Mouse (Mus musculus) forebrain, embryonic 12.5 days (tissue): ENCODE results near the gene Inhbc. TPM values are rescaled to one million over a fixed set of nuclear protein-coding genes. Genes with fewer than 3 reads are reported as not detected.
"Not testable (repeated sequence)": the region's sequence is repeated elsewhere in the genome, so short reads cannot be mapped to it uniquely, and the experiment has no call there.

Source experiments
- ATAC-seq: fragments of 200-750 bp; cut with Nextera tagmentation; 2 replicates; pipeline ENCODE4 v1.8.0; 2017; ENCODE audit warnings: moderate TSS enrichment; ENCODE audit not compliant: low FRiP score
- H3K27ac ChIP-seq: fragments of 300-500 bp; sonication (generic); 2 replicates; pipeline ENCODE4 v1.5.1; 2016; ENCODE audit warnings: mild to moderate bottlenecking
- H3K27me3 ChIP-seq: fragments of 300-500 bp; sonication (generic); 2 replicates; pipeline ENCODE4 v1.6.1; 2016; ENCODE audit warnings: mild to moderate bottlenecking
- H3K36me3 ChIP-seq: fragments of 300-500 bp; sonication (generic); replicated peaks from 2 replicates; pipeline ENCODE4 v1.6.1; 2016; ENCODE audit warnings: mild to moderate bottlenecking
- H3K4me1 ChIP-seq: fragments of 300-500 bp; sonication (generic); 2 replicates; pipeline ENCODE4 v1.6.1; 2016
- H3K4me2 ChIP-seq: fragments of 300-500 bp; sonication (generic); 2 replicates; pipeline ENCODE4 v1.6.1; 2016; ENCODE audit warnings: mild to moderate bottlenecking, moderate library complexity
- H3K4me3 ChIP-seq: fragments of 300-500 bp; sonication (generic); replicated peaks from 2 replicates; pipeline ENCODE4 v1.5.1; 2016; ENCODE audit warnings: mild to moderate bottlenecking
- H3K9ac ChIP-seq: fragments of 300-500 bp; sonication (generic); 2 replicates; pipeline ENCODE4 v1.6.1; 2016; ENCODE audit warnings: mild to moderate bottlenecking
- H3K9me3 ChIP-seq: fragments of 300-500 bp; sonication (generic); 2 replicates; pipeline ENCODE4 v1.6.1; 2016
- WGBS: fragments of 180-500 bp; shearing (Covaris S2); methylation state at CpG from one replicate; pipeline ENCODE4 v1.1.7; 2016; 5-methylcytosine and 5-hydroxymethylcytosine counted together
- polyA plus RNA-seq: library from polyadenylated mRNA; unstranded; fragments of >200 nt; fragmentation: Nextera tagmentation; extraction: Ambion mirVana; gene quantifications from 2 replicates; pipeline ENCODE4 v1.2.1, GENCODE M21; 2016

The Inhbc gene
- polyA plus RNA-seq, 1 experiment from 2014 or later: not detected

DNA sequence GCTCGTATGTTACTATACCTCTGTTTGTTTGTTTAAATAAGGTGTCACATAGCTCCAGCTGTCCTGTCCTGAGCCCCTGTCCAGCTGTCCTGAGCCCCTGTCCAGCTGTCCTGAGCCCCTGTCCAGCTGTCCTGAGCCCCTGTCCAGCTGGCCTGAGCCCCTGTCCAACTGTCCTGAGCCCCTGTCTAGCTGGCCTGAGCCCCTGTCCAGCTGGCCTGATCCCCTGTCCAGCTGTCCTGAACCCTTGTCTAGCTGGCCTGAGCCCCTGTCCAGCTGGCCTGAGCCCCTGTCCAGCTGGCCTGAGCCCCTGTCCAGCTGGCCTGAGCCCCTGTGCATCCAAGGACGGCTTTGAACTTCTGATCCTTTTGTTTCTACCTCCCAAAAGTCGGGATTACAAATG is 61.1 kb downstream of the Inhbc start:
- H3K27me3 ChIP-seq, H3K4me3 ChIP-seq, H3K9me3 ChIP-seq, H3K4me2 ChIP-seq, H3K27ac ChIP-seq, H3K9ac ChIP-seq, ATAC-seq: not testable (repeated sequence)
- WGBS: 79% methylated on average over 3 of the region's 3 CpGs
- Histone ChIP-seq H3K36me3 (peaks cover 55% of the 10 kb centered on the region), H3K4me1 (peaks cover 12% of the 10 kb centered on the region)

Other genes with a start within 250 kb of the Inhbc start
- 86.1 and 90.2 TPM in 2 replicates for gene Os9, start 249.3 kb downstream of the Inhbc start, polyA plus RNA-seq
- gene B4galnt1, start 205.2 kb downstream of the Inhbc start, polyA plus RNA-seq: 13.3 and 14.7 TPM in 2 replicates
- 0.86 and 2.2 TPM in 2 replicates for gene Slc26a10, start 189.8 kb downstream of the Inhbc start, polyA plus RNA-seq
- 32.3 and 36.4 TPM in 2 replicates for gene Arhgef25, start 180.3 kb downstream of the Inhbc start, polyA plus RNA-seq
- 170 and 172 TPM in 2 replicates for gene Dtx3, start 174.7 kb downstream of the Inhbc start, polyA plus RNA-seq
- gene Pip4k2c, start 158.8 kb downstream of the Inhbc start, polyA plus RNA-seq: 19.4 and 20.2 TPM in 2 replicates
- gene Kif5a, start 107.1 kb downstream of the Inhbc start, polyA plus RNA-seq: 44.1 and 53.1 TPM in 2 replicates
- 226 and 229 TPM in 2 replicates for gene Dctn2, start 104.1 kb downstream of the Inhbc start, polyA plus RNA-seq
- gene Mbd6, start 81.4 kb downstream of the Inhbc start, polyA plus RNA-seq: 18.4 and 21.2 TPM in 2 replicates
- gene Mars, start 58.6 kb downstream of the Inhbc start, polyA plus RNA-seq: 177 and 183 TPM in 2 replicates
- 0.64 and 1.3 TPM in 2 replicates for gene Arhgap9, start 48.5 kb downstream of the Inhbc start, polyA plus RNA-seq
- 3.2 and 3.6 TPM in 2 replicates for gene Gli1, start 28.5 kb downstream of the Inhbc start, polyA plus RNA-seq
- 0.06 TPM in 1 of 2 replicates, not detected in the other for gene Inhbe, start 16.0 kb downstream of the Inhbc start, polyA plus RNA-seq
- gene R3hdm2, start 9.9 kb upstream of the Inhbc start, polyA plus RNA-seq: 37.5 and 40.3 TPM in 2 replicates
- 1.2 and 1.8 TPM in 2 replicates for gene Stac3, start 131.3 kb upstream of the Inhbc start, polyA plus RNA-seq
- 5.9 and 9.0 TPM in 2 replicates for gene Ndufa4l2, start 144.5 kb upstream of the Inhbc start, polyA plus RNA-seq
- 103 and 105 TPM in 2 replicates for gene Shmt2, start 152.0 kb upstream of the Inhbc start, polyA plus RNA-seq
- 60.0 and 62.4 TPM in 2 replicates for gene Nxph4, start 164.1 kb upstream of the Inhbc start, polyA plus RNA-seq